Mouse (Mus musculus) embryonic fibroblast, embryonic 13.5 days (primary cell): ENCODE results near the gene Tnfaip3.

ENCODE experiments used
- CTCF ChIP-seq: IDR thresholded peaks from 2 replicates; pipeline ENCODE4 v1.5.1; 2011; ENCODE audit warnings: mild to moderate bottlenecking, control low read depth, low read length, moderate library complexity, borderline replicate concordance; ENCODE audit not compliant: insufficient read depth
- POLR2A ChIP-seq: IDR thresholded peaks from 2 replicates; pipeline ENCODE4 v1.6.1; 2011; ENCODE audit warnings: low read depth, mild to moderate bottlenecking, control low read depth, low read length, moderate library complexity

- TF ChIP-seq CTCF = no peak
- no peak for TF ChIP-seq POLR2A
Measured at GRCm38 (mm10) chr10:19013351-19013750, 2.1 kb downstream of the Tnfaip3 start.
